Mouse (Mus musculus): ENCODE data around the gene Gria1.

GRCm38 (mm10) chr11:57162931-57163330 lies 151.7 kb downstream of the Gria1 start:
- TF ChIP-seq GATA1 (IDR thresholded peaks at IDR 0.05; ENCODE audit: low read length) (no peak), TAL1 (IDR thresholded peaks at IDR 0.05; ENCODE audit: low read length) (no peak)
